Mouse (Mus musculus) heart, postnatal 10 days (tissue): ENCODE results near the gene Rprd1b. TPM values are rescaled to one million over a fixed set of nuclear protein-coding genes. Genes with fewer than 3 reads are reported as not detected.

Experiments used
- DNase-seq, 2 experiments: peaks; one replicate each; pipeline ENCODE4 v3.0.0; 2021
- intact Hi-C: fragments of 180-260 bp; cut with DNase I; formaldehyde crosslinking; loops from one replicate; pipeline ENCODE4 v1.15.1; 2025
- total RNA-seq, 2 experiments: library from RNA; stranded (reverse); gene quantifications; 2 replicates each; pipeline ENCODE4 v1.2.3; 2021

Rprd1b gene
- total RNA-seq, result 10 to 100 TPM; 30.0 to 32.4 TPM

DNA sequence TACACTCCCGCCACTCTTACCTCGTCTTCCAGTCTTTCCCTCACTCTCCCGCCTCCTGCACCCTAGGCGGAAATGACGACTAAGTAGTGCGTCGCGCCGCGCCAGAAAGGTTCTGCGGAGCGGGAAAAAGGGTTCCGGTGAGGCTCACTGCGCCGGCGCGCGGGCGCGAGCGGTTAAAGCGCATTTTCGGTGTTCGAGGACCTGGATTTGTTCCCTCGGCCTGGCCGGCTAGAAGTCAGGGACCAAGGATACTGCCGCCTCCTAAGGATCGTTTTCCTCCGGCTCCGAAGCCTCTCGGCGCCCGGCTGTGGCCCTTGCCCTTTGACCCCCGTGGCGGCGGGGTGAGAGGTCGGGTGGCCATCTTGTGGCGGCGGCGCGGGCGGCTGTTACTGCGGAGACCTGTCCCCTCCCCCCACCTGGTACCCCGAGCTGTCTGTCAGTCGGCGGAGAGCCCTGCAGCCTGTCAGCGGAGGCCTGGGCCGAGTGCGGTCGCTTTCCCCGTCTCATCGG lies at the start of gene Rprd1b, which contains the start of gene Tti1:
Gene Rprd1b (plus strand): TSS at position 144 of the 510 bp plus-strand sequence.
Gene Tti1 (minus strand): TSS at position 80 of the 510 bp plus-strand sequence.
- peak; percentile 96 to 97 for DNase-seq
- intact Hi-C loops, result no loop called here

DNA sequence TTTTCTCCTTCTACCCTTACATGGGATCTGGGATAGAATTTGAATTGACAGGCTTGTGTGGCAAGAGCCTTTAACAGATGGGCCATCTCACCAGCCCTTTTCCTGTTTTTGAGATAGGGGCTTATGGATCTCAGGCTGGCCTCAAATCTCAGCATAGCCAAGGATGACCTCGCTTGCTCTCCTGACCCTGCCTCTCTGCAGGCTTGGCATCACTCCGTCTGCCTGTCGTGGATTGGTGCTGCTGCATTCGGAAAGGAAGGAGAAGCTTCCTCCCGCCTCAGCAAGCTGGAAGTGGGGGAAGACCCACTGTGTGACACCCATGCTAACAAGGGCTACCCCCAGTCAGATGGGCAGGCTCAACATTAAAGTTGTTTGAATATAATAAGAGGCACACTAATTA lies 49.1 kb upstream of the Rprd1b start:
- intact Hi-C loops, result no loop called here
- no peak for DNase-seq

DNA sequence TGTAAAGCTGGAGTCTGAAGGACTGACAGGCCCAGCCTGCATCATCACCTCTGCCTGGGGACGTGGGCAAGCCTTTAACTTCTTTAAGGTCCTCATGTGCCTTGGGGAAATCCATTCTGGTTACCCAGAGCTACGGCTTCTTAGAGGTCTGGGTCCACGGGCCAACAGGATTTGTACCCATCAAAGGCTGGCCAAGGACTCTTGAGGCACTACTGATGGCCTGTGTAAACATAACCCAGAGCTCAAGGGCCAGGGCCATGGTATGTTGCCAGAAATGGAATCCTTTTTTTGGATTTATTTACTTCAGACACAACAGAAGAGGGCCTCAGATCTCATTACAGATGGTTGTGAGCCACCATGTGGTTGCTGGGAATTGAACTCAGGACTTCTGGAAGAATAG lies 45.6 kb upstream of the Rprd1b start:
- DNase-seq, result no peak
- intact Hi-C loops, result no loop called here

DNA sequence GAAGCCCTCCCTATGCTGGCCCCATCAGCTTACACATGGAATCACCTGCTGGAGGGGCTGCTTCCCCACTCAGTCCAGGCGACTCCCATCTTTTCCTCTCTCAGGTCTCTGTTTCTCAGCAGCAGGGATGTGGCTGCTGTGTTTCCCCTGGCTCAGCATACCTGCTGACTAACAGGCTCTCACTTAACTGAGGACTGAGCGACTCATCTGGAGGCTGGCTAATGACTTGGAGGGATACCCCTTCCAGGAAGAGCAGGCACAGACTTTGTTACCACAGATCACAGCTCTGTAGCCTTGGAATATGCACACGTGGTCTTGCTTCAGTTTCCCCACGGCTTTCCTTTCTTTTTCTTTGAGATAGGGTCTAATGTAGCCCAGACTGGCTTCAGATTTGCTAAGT lies 45.0 kb upstream of the Rprd1b start:
- intact Hi-C loops, result no loop called here
- DNase-seq, result no peak

DNA sequence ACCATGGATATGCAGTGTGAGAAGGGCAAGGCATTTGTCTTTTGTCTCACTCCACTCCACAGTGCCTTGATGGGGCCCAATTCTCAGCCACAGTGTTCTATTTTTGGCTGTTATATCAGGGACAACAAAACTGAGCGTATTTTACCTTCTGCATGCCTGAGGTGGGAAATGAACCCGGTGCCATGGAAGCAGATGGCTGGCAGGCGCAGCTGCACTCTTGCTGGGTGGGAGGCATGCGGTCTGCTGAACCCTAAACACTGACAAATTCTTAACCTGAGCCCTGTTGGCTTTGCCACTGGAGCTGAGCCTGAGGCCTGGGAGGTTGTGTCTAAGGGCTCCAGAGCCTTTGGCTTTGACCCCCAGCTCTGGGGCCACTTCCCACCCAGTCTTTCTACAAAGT lies 42.7 kb upstream of the Rprd1b start:
- no peak for DNase-seq
- intact Hi-C loops, result no loop called here

DNA sequence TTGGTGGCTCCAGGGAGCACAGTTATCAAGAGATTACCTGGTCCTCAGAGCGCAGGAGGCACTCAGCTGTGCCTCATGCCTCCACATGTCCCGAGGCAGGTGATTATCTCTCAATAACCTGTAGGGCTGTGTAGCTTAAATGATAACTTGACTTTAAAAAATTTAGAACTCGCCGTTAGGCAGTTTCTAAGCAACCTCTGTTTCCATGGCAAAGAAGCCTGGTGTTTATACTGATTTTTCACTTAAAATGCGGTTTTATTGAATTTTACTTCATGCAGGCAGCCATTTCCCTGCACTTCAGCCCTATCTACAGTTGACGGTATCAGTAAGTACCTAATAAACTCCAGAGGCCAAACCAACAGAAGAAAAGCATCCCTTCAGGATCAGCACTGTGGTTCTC lies 42.1 kb upstream of the Rprd1b start:
- no peak for DNase-seq
- intact Hi-C loops, result no loop called here

DNA sequence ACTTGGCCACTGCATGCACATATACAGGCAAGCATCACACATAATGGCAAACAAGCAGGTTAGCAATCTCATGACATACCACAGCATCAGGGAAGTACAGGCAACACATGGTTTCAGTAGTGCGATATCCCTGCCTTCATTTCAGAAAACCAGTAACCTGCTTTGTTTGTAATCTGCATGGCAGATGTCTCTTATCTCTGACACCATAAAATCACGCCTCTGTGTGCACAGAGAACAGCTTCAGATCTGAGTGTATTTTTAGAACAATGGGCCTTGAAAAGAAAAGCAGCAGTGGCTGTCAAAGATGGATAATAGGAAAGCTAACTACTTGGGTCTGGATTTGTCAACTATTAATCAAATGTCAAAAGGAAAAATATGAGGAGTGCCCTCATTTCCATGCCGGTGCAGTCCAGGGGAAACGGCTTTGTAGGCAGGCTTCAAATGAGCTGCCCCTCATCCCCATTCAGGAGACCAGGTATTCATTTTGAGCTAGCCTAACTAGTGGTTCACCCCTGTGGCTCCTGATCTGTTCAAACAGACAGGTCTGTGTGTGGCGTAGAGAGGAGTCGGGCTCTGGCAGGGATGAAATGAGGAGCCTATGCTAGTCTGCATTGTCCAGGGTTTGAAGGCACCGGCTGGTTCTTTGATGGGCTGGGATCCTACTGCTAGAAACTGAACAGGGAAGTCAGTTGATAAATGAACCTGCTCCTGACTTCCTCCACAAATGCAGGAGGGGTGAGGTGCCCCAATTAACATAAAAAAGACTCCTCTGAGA lies 39.7 kb upstream of the Rprd1b start:
- no peak for DNase-seq
- intact Hi-C loops, result no loop called here

DNA sequence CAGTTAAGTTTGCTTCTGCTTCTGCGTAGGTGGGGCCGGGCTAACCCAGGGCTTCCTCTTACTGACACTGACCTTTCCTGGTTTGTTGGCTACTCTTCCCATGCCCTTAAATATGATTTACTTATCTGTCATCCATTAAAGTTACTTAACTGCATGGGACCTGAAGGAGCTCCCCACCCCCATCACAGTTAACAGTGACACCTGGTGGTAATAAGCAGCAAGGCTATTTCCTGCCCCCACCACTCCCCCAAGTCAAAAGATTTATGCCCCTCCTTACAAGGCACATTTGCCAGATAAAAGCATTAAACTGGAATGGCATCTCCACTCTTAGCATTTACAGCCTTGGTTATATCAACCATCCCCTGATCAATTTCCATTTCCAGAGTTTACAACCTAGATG lies 38.4 kb upstream of the Rprd1b start:
- intact Hi-C loops, result loop anchor here (2.0 kb wide), 1 partner anchor 353 kb away; no protein-coding TSS in a partner anchor
- DNase-seq, result peak in 1 of 2 experiments; percentile 21

DNA sequence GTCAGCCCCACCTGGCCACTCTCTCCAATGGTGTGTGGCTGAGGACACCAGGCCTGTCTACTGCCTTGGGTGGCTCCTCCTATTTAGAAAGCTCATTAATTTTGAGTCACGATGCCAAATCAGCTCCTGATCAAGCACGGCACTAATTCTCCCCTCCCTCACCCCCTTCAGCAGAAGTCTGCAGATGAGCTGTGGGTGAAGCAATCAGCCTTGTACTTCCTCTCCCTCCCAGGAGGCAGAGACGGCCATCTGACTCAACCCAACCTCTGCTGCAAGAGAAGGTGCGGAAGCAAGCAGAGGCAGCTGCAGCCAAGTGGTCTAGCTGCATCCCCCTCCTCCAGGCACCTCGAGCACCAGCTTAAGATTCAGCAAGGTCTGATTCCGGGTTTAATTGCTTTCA lies 37.3 kb upstream of the Rprd1b start:
- DNase-seq, result no peak

DNA sequence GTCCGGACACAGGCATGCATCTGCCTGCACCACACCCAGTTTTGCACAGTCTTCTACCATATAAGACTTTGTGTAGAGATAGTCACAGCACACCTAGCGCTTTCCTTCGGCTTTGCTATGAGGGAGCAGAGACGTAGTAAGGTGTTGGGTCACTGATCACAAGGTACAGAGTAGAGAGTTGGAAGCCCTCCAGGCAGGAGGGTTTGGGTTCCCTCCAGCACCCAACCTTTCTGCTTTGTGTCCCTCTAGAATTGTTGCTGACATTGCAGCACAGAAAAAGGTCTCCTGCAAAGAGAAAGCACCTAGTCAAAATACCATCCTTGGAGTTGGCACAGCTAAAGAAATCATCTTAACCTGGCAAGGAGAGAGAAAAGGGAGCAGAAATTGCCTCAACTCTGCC lies 35.8 kb upstream of the Rprd1b start:
- intact Hi-C loops, result no loop called here
- DNase-seq, result no peak

More for the DNA sequence above, 37.3 kb upstream of the Rprd1b start:
- intact Hi-C loops, result loop anchor here (2.0 kb wide), 1 partner anchor 354 kb away; no protein-coding TSS in a partner anchor

DNA sequence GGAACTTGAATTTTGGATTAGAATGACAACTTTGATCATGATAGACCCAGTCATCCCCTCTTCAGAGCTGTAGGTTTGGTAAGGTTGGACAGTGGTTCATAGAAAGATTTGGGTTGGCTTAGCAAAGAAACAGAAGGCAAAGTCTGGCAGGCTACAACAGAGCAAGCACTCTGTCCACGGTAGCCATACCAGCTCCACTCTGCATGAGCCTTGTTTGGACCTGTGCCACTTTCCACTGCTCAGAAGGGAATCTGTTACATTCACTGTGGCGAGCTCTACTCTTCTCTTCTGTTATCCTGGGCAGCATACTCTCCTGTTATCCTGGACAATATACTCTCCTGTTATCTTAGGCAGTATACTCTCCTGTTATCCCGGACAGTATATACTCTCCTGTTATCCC lies 29.5 kb upstream of the Rprd1b start:
- intact Hi-C loops, result no loop called here
- DNase-seq, result peak; percentile 13

DNA sequence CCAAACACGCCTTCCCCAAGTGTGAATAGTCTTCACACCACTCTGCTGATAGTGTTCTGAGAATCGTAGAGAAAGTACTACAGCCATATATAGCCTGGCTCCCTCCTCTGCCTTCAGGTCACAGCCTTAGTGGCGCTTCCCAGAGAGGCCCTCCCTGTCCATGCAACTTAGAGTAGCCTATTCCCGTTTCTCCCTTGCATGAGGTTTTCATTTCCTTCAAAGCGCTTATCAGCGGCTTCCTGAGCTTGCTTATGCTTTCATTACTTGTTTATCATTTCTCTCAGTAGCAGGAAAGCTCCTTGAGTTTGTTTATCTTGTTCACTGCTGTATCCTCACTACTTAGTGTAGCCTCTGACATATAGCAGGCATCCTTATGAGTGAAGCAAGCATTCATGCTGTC lies 23.7 kb upstream of the Rprd1b start:
- no peak for DNase-seq
- intact Hi-C loops, result no loop called here

DNA sequence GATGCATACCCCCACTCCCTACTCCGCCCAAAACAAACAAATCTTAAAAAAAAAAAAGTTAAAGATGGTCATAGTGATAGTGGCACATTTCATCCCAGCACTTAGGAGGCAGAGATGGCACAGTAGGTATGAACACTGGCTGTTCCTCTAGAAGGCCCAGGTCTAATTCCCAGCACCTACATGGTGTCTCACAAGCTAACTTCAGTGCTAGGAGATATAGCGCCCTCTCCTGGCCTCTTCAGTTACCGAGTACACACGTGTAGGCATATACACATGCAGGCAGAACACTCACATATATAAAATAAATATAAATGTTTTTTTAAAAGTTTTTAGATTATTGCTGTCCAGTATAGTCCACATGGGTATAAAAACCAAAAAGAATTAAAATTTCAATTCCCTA lies 22.7 kb upstream of the Rprd1b start:
- intact Hi-C loops, result no loop called here
- no peak for DNase-seq

DNA sequence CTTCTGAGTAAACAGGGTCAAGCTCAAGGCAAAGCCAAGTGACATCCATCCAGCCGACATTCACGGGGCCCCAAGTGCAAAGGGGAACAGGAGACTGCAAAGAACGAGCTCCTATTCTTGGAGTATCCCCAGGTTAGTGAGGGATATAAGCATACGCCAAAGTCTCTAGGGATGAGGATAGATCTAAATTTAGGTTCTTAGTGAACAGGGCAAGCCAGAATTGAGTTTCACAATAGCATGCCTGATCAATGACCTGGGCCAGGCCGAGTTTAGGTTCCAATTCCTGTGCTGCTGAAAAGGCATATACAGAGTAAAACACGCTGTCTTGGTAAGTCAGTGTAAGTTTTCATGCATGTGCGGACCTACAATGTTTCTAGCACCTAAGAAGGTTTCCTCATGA lies 18.9 kb upstream of the Rprd1b start:
- peak; percentile 13 to 17 for DNase-seq

DNA sequence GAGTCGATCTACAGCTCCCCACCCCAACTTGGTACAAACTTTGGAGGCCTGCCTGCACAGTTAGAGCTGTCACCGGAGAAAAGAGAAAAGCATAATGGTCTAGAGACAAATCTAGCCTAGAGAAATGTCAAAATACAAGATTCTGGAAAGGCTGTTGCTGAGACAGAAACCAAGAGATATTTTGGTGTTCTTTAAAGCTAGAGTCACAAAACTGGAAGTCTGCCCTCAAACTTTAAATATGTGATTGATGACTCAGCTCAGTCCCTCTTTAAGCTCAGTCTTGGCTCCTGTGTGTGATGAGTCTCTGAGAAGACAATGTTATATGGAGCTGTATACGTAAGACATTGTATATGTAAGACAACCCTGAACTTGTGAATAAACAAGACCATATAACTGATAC lies 15.7 kb upstream of the Rprd1b start:
- intact Hi-C loops, result no loop called here
- no peak for DNase-seq

More for the DNA sequence above, 18.9 kb upstream of the Rprd1b start:
- intact Hi-C loops, result no loop called here

DNA sequence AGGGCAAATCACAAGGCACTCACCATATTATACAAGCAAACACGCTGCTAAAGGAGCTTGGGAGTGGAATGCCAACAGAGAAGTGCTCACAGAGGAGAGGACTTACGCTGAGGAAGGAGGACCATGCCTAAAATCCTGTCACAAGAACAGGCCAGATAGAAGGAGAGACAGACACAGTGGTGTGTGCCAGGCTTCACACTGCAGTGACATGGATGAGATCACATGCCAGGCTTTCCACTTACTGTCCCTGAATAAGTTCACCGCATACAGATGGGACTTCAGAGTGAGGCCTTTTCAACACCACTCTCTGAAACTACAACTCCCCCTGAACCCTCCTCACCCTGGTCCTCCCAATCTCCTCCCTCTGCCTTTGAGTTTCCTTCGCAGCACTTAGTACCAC lies 11.0 kb upstream of the Rprd1b start:
- intact Hi-C loops, result no loop called here
- peak; percentile 12 to 31 for DNase-seq

DNA sequence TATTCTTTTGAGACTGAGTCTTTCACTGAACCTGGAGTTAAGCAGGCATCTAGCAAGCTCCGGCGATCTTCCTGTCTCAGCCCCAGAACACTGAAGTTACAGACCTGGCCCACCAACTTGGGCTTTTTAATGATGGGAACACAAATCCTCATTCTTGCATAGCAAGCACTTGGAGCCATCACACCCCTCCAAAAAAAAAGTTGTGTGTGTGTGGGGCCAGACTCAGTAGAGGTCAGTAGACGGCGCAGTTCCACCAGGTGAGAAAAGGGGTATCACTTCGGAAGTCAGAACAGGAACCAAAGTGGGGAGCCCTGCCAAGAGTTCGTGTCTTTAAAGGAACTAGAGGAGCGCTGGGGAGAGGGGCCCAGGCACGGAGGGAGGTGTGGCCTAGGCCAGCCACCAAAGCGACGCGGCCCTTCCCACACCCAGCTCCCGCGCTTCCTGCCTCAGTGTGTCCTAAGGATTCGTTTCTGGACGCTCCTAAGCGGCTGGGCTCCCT lies 393 bp upstream of the Rprd1b start:
- DNase-seq, result no peak
- intact Hi-C loops, result no loop called here

DNA sequence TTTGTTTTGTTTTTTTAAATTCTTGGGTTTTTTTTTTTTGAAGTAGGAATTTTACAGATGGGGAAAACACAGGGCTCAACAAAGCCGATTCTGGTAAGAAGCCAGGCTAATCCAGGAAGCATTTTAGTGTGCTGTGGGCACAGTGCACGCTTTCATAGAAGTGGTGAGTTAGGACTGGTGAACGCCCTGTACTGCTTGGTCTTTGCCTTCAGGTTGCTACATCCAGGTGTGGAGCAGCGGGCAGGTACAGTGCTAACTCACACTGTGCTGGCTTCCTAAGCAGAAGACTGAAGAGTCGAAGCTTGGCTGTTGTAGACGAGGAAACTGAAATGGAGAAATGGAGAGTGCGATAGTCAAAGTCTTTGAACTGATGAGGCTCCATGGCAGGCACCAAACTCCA lies 1.7 kb downstream of the Rprd1b start:
- no peak for DNase-seq
- intact Hi-C loops, result loop anchor here (10.0 kb wide), 1 partner anchor 315 kb away; no protein-coding TSS in a partner anchor

DNA sequence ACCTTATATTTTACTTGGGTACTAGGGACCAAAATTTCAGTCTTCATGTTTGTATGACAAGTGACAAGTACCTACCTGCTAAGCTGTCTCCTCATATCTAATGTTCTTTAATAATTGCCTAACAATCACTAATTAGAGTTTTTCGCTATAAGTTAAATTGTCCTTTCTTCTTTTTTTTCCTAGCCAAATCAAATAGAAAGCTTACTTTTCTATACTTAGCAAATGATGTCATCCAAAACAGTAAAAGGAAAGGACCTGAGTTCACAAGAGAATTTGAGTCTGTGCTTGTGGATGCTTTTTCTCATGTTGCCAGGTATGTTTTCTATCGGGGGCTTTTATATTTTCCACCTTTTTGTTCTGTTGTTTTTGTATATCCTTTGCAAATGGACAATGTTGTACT lies 7.5 kb downstream of the Rprd1b start:
- no peak for DNase-seq
- intact Hi-C loops, result loop anchor here (10.0 kb wide), 1 partner anchor 309 kb away; no protein-coding TSS in a partner anchor

DNA sequence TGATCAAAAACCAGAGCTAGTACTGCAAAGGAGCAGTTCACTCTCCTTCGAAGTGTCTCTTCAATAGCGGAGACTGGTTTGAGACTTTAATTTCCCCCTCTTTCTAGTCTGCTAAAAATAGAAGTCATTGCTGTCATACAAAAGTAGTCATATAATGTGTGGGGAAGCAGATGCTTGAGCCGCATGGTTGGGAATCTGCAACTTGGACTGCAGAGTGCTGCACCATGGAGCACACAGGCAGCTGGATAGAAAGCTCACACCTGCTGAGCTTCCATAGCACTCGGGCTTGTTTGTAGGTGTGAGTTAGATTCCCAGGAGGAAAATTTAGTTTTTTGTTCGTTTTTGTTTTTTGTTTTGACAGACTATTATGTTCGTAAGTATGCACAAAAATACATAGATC lies 8.1 kb downstream of the Rprd1b start:
- no peak for DNase-seq
- intact Hi-C loops, result loop anchor here (10.0 kb wide), 1 partner anchor 308 kb away; no protein-coding TSS in a partner anchor

DNA sequence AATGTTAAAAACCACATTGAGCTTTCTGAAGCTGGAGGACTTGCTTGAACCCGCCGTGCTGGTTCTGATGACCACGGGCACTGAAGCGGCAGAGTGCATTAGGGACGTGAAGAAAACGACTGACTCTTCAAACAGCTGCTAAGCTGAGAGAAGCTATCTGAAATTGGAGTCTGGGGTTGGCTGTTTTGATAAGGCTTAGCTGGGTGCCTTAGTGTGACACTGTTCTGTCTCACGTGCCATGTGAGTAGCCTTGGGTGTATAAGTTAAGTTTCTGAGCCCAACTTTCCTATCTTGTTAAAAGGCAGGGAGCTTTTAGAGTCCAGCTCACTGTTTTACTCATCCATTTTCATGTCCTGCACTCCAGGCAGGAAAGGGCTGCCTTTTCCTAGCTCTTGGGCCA lies 8.7 kb downstream of the Rprd1b start:
- no peak for DNase-seq
- intact Hi-C loops, result loop anchor here (10.0 kb wide), 1 partner anchor 308 kb away; no protein-coding TSS in a partner anchor

DNA sequence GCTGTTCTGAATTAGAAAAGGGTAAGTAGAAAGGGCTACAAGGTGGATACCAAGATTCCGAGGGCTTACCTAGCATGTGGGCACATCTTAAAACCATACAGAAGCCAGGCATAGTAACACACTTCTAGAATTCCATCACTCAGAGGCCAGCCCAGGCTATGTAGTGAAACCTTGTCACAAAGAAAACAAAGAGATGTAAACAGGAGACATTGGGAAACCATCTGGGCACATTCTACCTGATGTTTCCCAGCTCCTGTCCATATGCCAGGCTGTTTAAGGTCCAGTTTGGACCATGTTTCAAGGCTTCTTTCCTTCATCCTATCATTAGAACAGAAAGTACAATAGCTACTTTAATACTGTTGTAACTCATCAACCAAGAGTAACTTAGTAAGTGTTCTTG lies 9.3 kb downstream of the Rprd1b start:
- intact Hi-C loops, result loop anchor here (10.0 kb wide), 1 partner anchor 307 kb away; no protein-coding TSS in a partner anchor
- DNase-seq, result no peak
